Mouse (Mus musculus): ENCODE measurements around the gene Cacnb2.

DNA sequence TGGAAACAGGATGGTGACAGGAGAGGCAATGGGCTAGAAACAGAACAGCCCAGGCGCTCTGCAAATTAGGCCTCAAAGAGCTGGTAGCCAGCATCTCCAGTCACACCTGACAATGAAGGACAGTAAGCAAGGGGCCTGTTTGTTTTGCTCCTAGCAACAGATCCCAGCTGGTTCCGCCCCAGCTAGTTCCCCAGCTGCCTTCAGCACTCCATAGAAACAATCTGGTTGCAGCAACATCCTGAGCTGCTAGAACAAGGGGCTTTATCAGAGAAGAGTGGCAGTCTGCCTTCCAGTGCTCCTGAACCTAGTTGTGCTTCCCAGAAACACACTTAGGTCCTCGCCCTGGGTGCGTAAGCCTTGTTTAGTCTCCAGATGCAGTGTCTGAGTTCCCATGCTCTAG, 5.7 kb downstream of the Cacnb2 start:
- TF ChIP-seq CTCF (IDR thresholded peaks at IDR 0.05; ENCODE audit: low read depth), result no peak
- TF ChIP-seq EP300 (optimal IDR thresholded peaks at IDR 0.05), result no peak

All from stomach, postnatal 0 days (tissue).